Mouse (Mus musculus) myocyte (in vitro differentiated cells): ENCODE results near the gene Rpl12.
"Not testable (repeated sequence)": the region's sequence is repeated elsewhere in the genome, so short reads cannot be mapped to it uniquely, and the experiment has no call there.

ENCODE experiments used
- E2F4 ChIP-seq: IDR thresholded peaks from one replicate; pipeline ENCODE4 v1.6.1; 2011; ENCODE audit warnings: mild to moderate bottlenecking, control low read depth, moderate library complexity; ENCODE audit not compliant: insufficient read depth
- MAX ChIP-seq: IDR thresholded peaks from one replicate; pipeline ENCODE4 v1.6.1; 2011; ENCODE audit warnings: low read depth, mild to moderate bottlenecking, control low read depth
- MYOD1 ChIP-seq, 3 experiments: IDR thresholded peaks; one replicate each; pipeline ENCODE4 v1.6.1; 2011; ENCODE audit warnings: control low read depth in 2 of 3, low read depth in 2 of 3, mild to moderate bottlenecking in 2 of 3, moderate library complexity in 1 of 3; ENCODE audit not compliant: insufficient read length in 2 of 3, control insufficient read depth in 1 of 3
- MYOG ChIP-seq, 3 experiments: IDR thresholded peaks; one replicate each; pipeline ENCODE4 v1.6.1; 2011; ENCODE audit warnings: control low read depth in 2 of 3, low read depth in 2 of 3, mild to moderate bottlenecking in 2 of 3; ENCODE audit not compliant: insufficient read length in 2 of 3, control insufficient read depth in 1 of 3, insufficient read depth in 1 of 3
- POLR2A ChIP-seq: IDR thresholded peaks from one replicate; pipeline ENCODE4 v1.6.1; 2011; ENCODE audit warnings: low read depth, mild to moderate bottlenecking, control low read depth, moderate library complexity; ENCODE audit not compliant: insufficient read length
- POLR2AphosphoS2 ChIP-seq: IDR thresholded peaks from one replicate; pipeline ENCODE4 v1.6.1; 2011; ENCODE audit warnings: low read depth, control low read depth; ENCODE audit not compliant: insufficient read length
- SRF ChIP-seq: IDR thresholded peaks from one replicate; pipeline ENCODE4 v1.6.1; 2011; ENCODE audit warnings: low read depth; ENCODE audit not compliant: control insufficient read depth, insufficient read length
- TCF12 ChIP-seq: IDR thresholded peaks from one replicate; pipeline ENCODE4 v1.6.1; 2011; ENCODE audit warnings: mild to moderate bottlenecking, control low read depth; ENCODE audit not compliant: poor library complexity, insufficient read depth, severe bottlenecking
- TCF3 ChIP-seq: IDR thresholded peaks from one replicate; pipeline ENCODE4 v1.6.1; 2011; ENCODE audit warnings: low read depth, control low read depth; ENCODE audit not compliant: insufficient read length
- USF1 ChIP-seq: IDR thresholded peaks from one replicate; pipeline ENCODE4 v1.6.1; 2011; ENCODE audit warnings: low read depth, mild to moderate bottlenecking, control low read depth, moderate library complexity

GRCm38 (mm10) chr2:33009055-33009454, 47.7 kb downstream of the Rpl12 start:
- not testable (repeated sequence) for TF ChIP-seq TCF3; SRF; MAX; MYOG (IDR thresholded peaks at IDR 0.05; ENCODE audit: control insufficient read depth in 1 of 3, insufficient read depth in 1 of 3, insufficient read length in 2 of 3, low read depth in 2 of 3); MYOD1 (IDR thresholded peaks at IDR 0.05; ENCODE audit: control insufficient read depth in 1 of 3, insufficient read length in 2 of 3, low read depth in 2 of 3); POLR2A; USF1; TCF12; POLR2AphosphoS2; E2F4
